ENCODE assay signal across 9 mouse cellular contexts in genomic region chr5:140282376-140282775, GRCm38 (mm10). TPM values are rescaled to one million over a fixed set of nuclear protein-coding genes. Genes with fewer than 3 reads are reported as not detected.
A peak's percentile ranks its signal among the peaks of the same experiment; 100 is the strongest.
DNase-seq lines count a peak whose midpoint lies in the region; ATAC-seq and TF ChIP-seq lines count a peak whose summit lies in the region.
"Had no signal": no experiment of that assay in that cellular context is flagged by ENCODE, and none has a peak within 500 bp of the region (broad histone marks: within the 10 kb centered on the region; RNA-seq: fewer than 3 reads in every experiment).

No protein-coding gene starts in this region.

- no peaks in the 10 kb centered on the region for H3K27me3 ChIP-seq in midbrain, postnatal 0 days (ENCODE audit: insufficient read depth, low read length)
- H3K27me3 ChIP-seq in midbrain, embryonic 16.5 days (ENCODE audit: control insufficient read depth, insufficient read depth, low read depth, low read length): no peaks in the 10 kb centered on the region
- H3K27me3 ChIP-seq in intestine, embryonic 16.5 days (replicated peaks; ENCODE audit: control insufficient read depth, insufficient read depth, low read length): no peaks in the 10 kb centered on the region
- no peaks in the 10 kb centered on the region for H3K27me3 ChIP-seq in stomach, postnatal 0 days (ENCODE audit: control insufficient read depth, insufficient read depth, low read length)

- peak; percentile 17 for DNase-seq in CD4-positive, CD25-positive, alpha-beta regulatory T cell, adult 2 months (ENCODE audit: low read depth, low spot score)
- peak; percentile 81 for DNase-seq in midbrain, postnatal 0 days (ENCODE audit: low spot score)
- DNase-seq in stomach, postnatal 0 days (ENCODE audit: low spot score): peak; percentile 48
- no peak for DNase-seq in layer of hippocampus, adult 9-11 months
- no peak for DNase-seq in Muller cell, postnatal 12 days (ENCODE audit: inconsistent ontology term)

- peaks cover 6% of the 10 kb centered on the region for H3K36me3 ChIP-seq in midbrain, postnatal 0 days (ENCODE audit: insufficient read depth, low read length)
- H3K36me3 ChIP-seq in midbrain, embryonic 16.5 days (ENCODE audit: control insufficient read depth, insufficient read depth, low read length): 0 out of 2 replicates have a peak, but pooled peaks cover 2% of the 10 kb centered on the region
- no peaks in the 10 kb centered on the region for H3K36me3 ChIP-seq in intestine, embryonic 16.5 days (ENCODE audit: control insufficient read depth, insufficient read depth, low read length)
- H3K36me3 ChIP-seq in stomach, postnatal 0 days (ENCODE audit: control insufficient read depth, insufficient read depth, low read length): peaks cover 4% of the 10 kb centered on the region; the same call in 1 of the 2 replicates

- H3K27ac ChIP-seq in midbrain, postnatal 0 days (ENCODE audit: low read depth, low read length): no peak overlapping the region
- no peak overlapping the region for H3K27ac ChIP-seq in midbrain, embryonic 16.5 days (ENCODE audit: low read length)
- no peak overlapping the region for H3K27ac ChIP-seq in intestine, embryonic 16.5 days (ENCODE audit: low read length)
- no peak overlapping the region for H3K27ac ChIP-seq in stomach, postnatal 0 days (replicated peaks)
- H3K27ac ChIP-seq: liver, embryonic 14.5 days had no signal

- 73% methylated on average over 8 of the region's 8 CpGs for WGBS in midbrain, postnatal 0 days
- 76% methylated on average over 8 of the region's 8 CpGs for WGBS in midbrain, embryonic 16.5 days
- WGBS in intestine, embryonic 16.5 days: 70% methylated on average over 8 of the region's 8 CpGs
- WGBS in stomach, postnatal 0 days: 70% methylated on average over 8 of the region's 8 CpGs

- no peak for ATAC-seq in CD4-positive, CD25-positive, alpha-beta regulatory T cell, adult 4 months
- ATAC-seq in midbrain, postnatal 0 days (ENCODE audit: low FRiP score): no peak
- no peak for ATAC-seq in midbrain, embryonic 16.5 days
- peak; percentile 70 for ATAC-seq in intestine, embryonic 16.5 days
- ATAC-seq in stomach, postnatal 0 days (ENCODE audit: low FRiP score, low TSS enrichment): peak; percentile 70

- H3K9ac ChIP-seq in midbrain, postnatal 0 days (replicated peaks; ENCODE audit: low read length, poor library complexity, severe bottlenecking): no peak overlapping the region
- H3K9ac ChIP-seq in midbrain, embryonic 16.5 days (ENCODE audit: low read depth, low read length): no peak overlapping the region
- no peak overlapping the region for H3K9ac ChIP-seq in intestine, embryonic 16.5 days (ENCODE audit: low read depth, low read length)
- H3K9ac ChIP-seq in stomach, postnatal 0 days (ENCODE audit: low read length): no peak overlapping the region
- H3K9ac ChIP-seq: liver, embryonic 14.5 days had no signal

- H3K4me3 ChIP-seq in midbrain, postnatal 0 days (ENCODE audit: low read depth, low read length): no peak overlapping the region
- no peak overlapping the region for H3K4me3 ChIP-seq in midbrain, embryonic 16.5 days (ENCODE audit: low read depth, low read length)
- no peak overlapping the region for H3K4me3 ChIP-seq in intestine, embryonic 16.5 days (ENCODE audit: low read length)
- no peak overlapping the region for H3K4me3 ChIP-seq in stomach, postnatal 0 days (ENCODE audit: low read depth, low read length)

- no peaks in the 10 kb centered on the region for H3K9me3 ChIP-seq in midbrain, postnatal 0 days (ENCODE audit: low read length)
- no peaks in the 10 kb centered on the region for H3K9me3 ChIP-seq in midbrain, embryonic 16.5 days (replicated peaks; ENCODE audit: control insufficient read depth, low read length, poor library complexity, severe bottlenecking)
- no peaks in the 10 kb centered on the region for H3K9me3 ChIP-seq in intestine, embryonic 16.5 days (ENCODE audit: control insufficient read depth, low read length)
- H3K9me3 ChIP-seq in stomach, postnatal 0 days (ENCODE audit: control insufficient read depth, low read length): no peaks in the 10 kb centered on the region

- H3K4me1 ChIP-seq in midbrain, postnatal 0 days (ENCODE audit: insufficient read depth, low read length): no peaks in the 10 kb centered on the region; the same call in 1 of the 2 replicates
- 0 out of 2 replicates have a peak, but pooled peaks cover 3% of the 10 kb centered on the region for H3K4me1 ChIP-seq in midbrain, embryonic 16.5 days (ENCODE audit: control insufficient read depth, insufficient read depth, low read length)
- H3K4me1 ChIP-seq in intestine, embryonic 16.5 days (ENCODE audit: control insufficient read depth, insufficient read depth, low read length): peaks cover 4% of the 10 kb centered on the region; the same call in 1 of the 2 replicates
- no peaks in the 10 kb centered on the region for H3K4me1 ChIP-seq in stomach, postnatal 0 days (replicated peaks; ENCODE audit: control insufficient read depth, insufficient read depth)

- H3K4me2 ChIP-seq in midbrain, postnatal 0 days (ENCODE audit: low read depth, low read length, poor library complexity, severe bottlenecking): no peak overlapping the region
- H3K4me2 ChIP-seq in midbrain, embryonic 16.5 days (ENCODE audit: low read length): no peak overlapping the region
- no peak overlapping the region for H3K4me2 ChIP-seq in intestine, embryonic 16.5 days (ENCODE audit: low read depth, low read length)
- no peak overlapping the region for H3K4me2 ChIP-seq in stomach, postnatal 0 days (replicated peaks; ENCODE audit: low read depth)

- TF ChIP-seq EP300 in stomach, postnatal 0 days (optimal IDR thresholded peaks at IDR 0.05): no peak

- TF ChIP-seq CTCF in midbrain, postnatal 0 days (IDR thresholded peaks at IDR 0.05): no peak
- no peak for TF ChIP-seq CTCF in stomach, postnatal 0 days (IDR thresholded peaks at IDR 0.05; ENCODE audit: low read depth)

RNA-seq across cellular contexts. Expression of gene Mad1l1, which starts 39.0 kb away (rescaled TPM):
- polyA plus RNA-seq in CD4-positive, CD25-positive, alpha-beta regulatory T cell, adult 4 months (2017; shearing (Covaris generic)): 10 to 100 TPM; 28.2 to 40.3 TPM
- 25.9 and 28.5 TPM in 2 replicates for total RNA-seq in midbrain, postnatal 0 days (2014; rRNA removed)
- polyA plus RNA-seq in midbrain, postnatal 0 days (2015; fragmentation: Nextera tagmentation; extraction: Ambion mirVana): 33.5 and 34.0 TPM in 2 replicates
- polyA plus RNA-seq in midbrain, embryonic 16.5 days (2015; fragmentation: Nextera tagmentation; extraction: Ambion mirVana): 31.2 and 32.0 TPM in 2 replicates
- polyA plus RNA-seq in intestine, embryonic 16.5 days (2015; fragmentation: Nextera tagmentation; extraction: Ambion mirVana): 31.4 and 34.1 TPM in 2 replicates
- 14.2 and 15.3 TPM in 2 replicates for polyA plus RNA-seq in stomach, postnatal 0 days (2015; fragmentation: Nextera tagmentation; extraction: Ambion mirVana)

RNA-seq across cellular contexts. Expression of gene Nudt1, which starts 39.1 kb away (rescaled TPM):
- 10 to 100 TPM; 14.8 to 28.6 TPM for polyA plus RNA-seq in CD4-positive, CD25-positive, alpha-beta regulatory T cell, adult 4 months (2017; shearing (Covaris generic))
- total RNA-seq in midbrain, postnatal 0 days (2014; rRNA removed): 7.6 and 10.5 TPM in 2 replicates
- 16.6 and 17.9 TPM in 2 replicates for polyA plus RNA-seq in midbrain, postnatal 0 days (2015; fragmentation: Nextera tagmentation; extraction: Ambion mirVana)
- 19.2 and 20.0 TPM in 2 replicates for polyA plus RNA-seq in midbrain, embryonic 16.5 days (2015; fragmentation: Nextera tagmentation; extraction: Ambion mirVana)
- 48.6 and 48.8 TPM in 2 replicates for polyA plus RNA-seq in intestine, embryonic 16.5 days (2015; fragmentation: Nextera tagmentation; extraction: Ambion mirVana)
- polyA plus RNA-seq in stomach, postnatal 0 days (2015; fragmentation: Nextera tagmentation; extraction: Ambion mirVana): 24.8 and 25.3 TPM in 2 replicates

RNA-seq across cellular contexts. Expression of gene Mrm2, which starts 49.3 kb away (rescaled TPM):
- polyA plus RNA-seq in CD4-positive, CD25-positive, alpha-beta regulatory T cell, adult 4 months (2017; shearing (Covaris generic)): 10 to 100 TPM; 10.6 to 14.9 TPM
- 9.9 and 15.1 TPM in 2 replicates for total RNA-seq in midbrain, postnatal 0 days (2014; rRNA removed)
- 14.7 and 16.2 TPM in 2 replicates for polyA plus RNA-seq in midbrain, postnatal 0 days (2015; fragmentation: Nextera tagmentation; extraction: Ambion mirVana)
- 20.0 and 21.3 TPM in 2 replicates for polyA plus RNA-seq in midbrain, embryonic 16.5 days (2015; fragmentation: Nextera tagmentation; extraction: Ambion mirVana)
- polyA plus RNA-seq in intestine, embryonic 16.5 days (2015; fragmentation: Nextera tagmentation; extraction: Ambion mirVana): 18.3 and 19.6 TPM in 2 replicates
- 11.4 and 12.4 TPM in 2 replicates for polyA plus RNA-seq in stomach, postnatal 0 days (2015; fragmentation: Nextera tagmentation; extraction: Ambion mirVana)

Comparison
In these comparisons a context has a peak if more than half of its experiments do, and no peak if none do; other contexts are left out.
1. DNase-seq: peak in CD4-positive, CD25-positive, alpha-beta regulatory T cell, adult 2 months (single experiment), midbrain, postnatal 0 days (single experiment) and stomach, postnatal 0 days (single experiment); none in layer of hippocampus, adult 9-11 months (single experiment) and Muller cell, postnatal 12 days (single experiment).
2. ATAC-seq: peak in intestine, embryonic 16.5 days (single experiment) and stomach, postnatal 0 days (single experiment); none in CD4-positive, CD25-positive, alpha-beta regulatory T cell, adult 4 months (single experiment), midbrain, postnatal 0 days (single experiment) and midbrain, embryonic 16.5 days (single experiment).